Mouse (Mus musculus): ENCODE data around the gene 9130409I23Rik. TPM values are rescaled to one million over a fixed set of nuclear protein-coding genes. Genes with fewer than 3 reads are reported as not detected.

Gene 9130409I23Rik
- polyA plus RNA-seq, 1 experiment from 2014 or later, result not detected

GRCm38 (mm10) chr1:181013446-181013845 lies 37.6 kb upstream of the 9130409I23Rik start:
- Histone ChIP-seq H3K27me3 (peaks cover 13% of the 10 kb centered on the region; the same call in 1 of the 2 replicates), H3K36me3 (no peaks in the 10 kb centered on the region), H3K4me1 (replicated peaks) (peaks cover 13% of the 10 kb centered on the region), H3K9me3 (no peaks in the 10 kb centered on the region), H3K4me2 (no peak overlapping the region), H3K4me3 (replicated peaks) (no peak overlapping the region), H3K27ac (no peak overlapping the region), H3K9ac (replicated peaks) (no peak overlapping the region)
- 80% methylated on average over 6 of the region's 6 CpGs for WGBS
- no peak for ATAC-seq (ENCODE audit: insufficient number of reproducible peaks, insufficient read depth, low FRiP score, low TSS enrichment, low read depth)

- no peak overlapping the region for H3K9ac ChIP-seq (replicated peaks)
- peaks cover 13% of the 10 kb centered on the region for H3K4me1 ChIP-seq (replicated peaks)
- no peaks in the 10 kb centered on the region for H3K9me3 ChIP-seq
- ATAC-seq (ENCODE audit: insufficient number of reproducible peaks, insufficient read depth, low FRiP score, low TSS enrichment, low read depth), result no peak
- no peak overlapping the region for H3K27ac ChIP-seq
- peaks cover 13% of the 10 kb centered on the region; the same call in 1 of the 2 replicates for H3K27me3 ChIP-seq
- no peak overlapping the region for H3K4me3 ChIP-seq (replicated peaks)
- no peaks in the 10 kb centered on the region for H3K36me3 ChIP-seq
- no peak overlapping the region for H3K4me2 ChIP-seq
- WGBS, result 73% methylated on average over 5 of the region's 6 CpGs
Observed at GRCm38 (mm10) chr1:181014731-181015500, 36.1 kb upstream of the 9130409I23Rik start.

- Histone ChIP-seq H3K9me3 (no peaks in the 10 kb centered on the region), H3K4me2 (no peak overlapping the region), H3K36me3 (no peaks in the 10 kb centered on the region), H3K4me1 (replicated peaks) (peaks cover 13% of the 10 kb centered on the region), H3K27ac (no peak overlapping the region), H3K27me3 (peaks cover 13% of the 10 kb centered on the region), H3K9ac (replicated peaks) (no peak overlapping the region), H3K4me3 (replicated peaks) (no peak overlapping the region)
- ATAC-seq (ENCODE audit: insufficient number of reproducible peaks, insufficient read depth, low FRiP score, low TSS enrichment, low read depth), result no peak
Observed at GRCm38 (mm10) chr1:181015558-181015957, 35.5 kb upstream of the 9130409I23Rik start.

- Histone ChIP-seq H3K4me2 (peak overlapping the region; percentile 100), H3K27me3 (peaks cover 13% of the 10 kb centered on the region), H3K27ac (no peak overlapping the region), H3K4me3 (replicated peaks) (0 out of 2 replicates have a peak overlapping the region, but pooled peaks have one; percentile 51), H3K36me3 (no peaks in the 10 kb centered on the region), H3K9me3 (no peaks in the 10 kb centered on the region), H3K9ac (replicated peaks) (no peak overlapping the region), H3K4me1 (replicated peaks) (peaks cover 13% of the 10 kb centered on the region)
- ATAC-seq (ENCODE audit: insufficient number of reproducible peaks, insufficient read depth, low FRiP score, low TSS enrichment, low read depth), result no peak
- 78% methylated on average over 4 of the region's 4 CpGs for WGBS
Observed at GRCm38 (mm10) chr1:181016045-181016444, 35.0 kb upstream of the 9130409I23Rik start.

DNA sequence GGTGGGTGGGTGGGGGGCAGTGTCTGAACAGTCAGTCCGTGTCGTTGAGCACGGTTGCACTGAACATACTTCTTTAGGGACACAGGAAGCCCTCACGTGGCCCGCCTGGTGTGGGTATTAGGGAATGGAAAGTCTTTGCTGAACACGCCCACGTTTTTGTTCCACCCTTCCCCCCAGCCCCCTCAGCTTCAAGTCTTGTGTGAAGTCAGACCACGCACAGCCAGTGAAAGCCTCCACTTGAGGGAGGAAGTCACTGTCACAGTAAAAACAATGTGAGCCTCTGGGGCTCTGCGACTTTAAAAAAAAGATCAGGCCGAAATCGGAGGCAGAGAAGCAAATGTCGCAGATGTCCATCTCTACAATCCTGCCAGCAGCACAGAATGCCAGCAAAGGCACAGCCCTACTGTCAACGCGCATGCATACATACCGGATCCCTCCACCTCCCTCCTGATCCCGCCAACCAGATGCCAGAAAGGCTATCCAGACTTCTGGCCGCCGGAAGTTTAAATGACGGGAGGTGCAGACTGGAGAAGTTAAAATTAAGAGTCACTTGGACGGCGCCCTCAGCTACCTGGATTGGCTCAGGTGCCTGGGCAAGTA lies 34.4 kb upstream of the 9130409I23Rik start:
- Histone ChIP-seq H3K36me3 (no peaks in the 10 kb centered on the region), H3K4me2 (peak overlapping the region; percentile 100), H3K9me3 (no peaks in the 10 kb centered on the region), H3K27me3 (peaks cover 13% of the 10 kb centered on the region), H3K9ac (replicated peaks) (peak overlapping the region; percentile 59), H3K4me1 (replicated peaks) (peaks cover 13% of the 10 kb centered on the region), H3K4me3 (replicated peaks) (peak overlapping the region; percentile 51), H3K27ac (0 out of 2 replicates have a peak overlapping the region, but pooled peaks have one; percentile 53)
- peak; percentile 21; the same call in 1 of the 2 replicates for ATAC-seq (ENCODE audit: insufficient number of reproducible peaks, insufficient read depth, low FRiP score, low TSS enrichment, low read depth)
- 5% methylated on average over 21 of the region's 21 CpGs for WGBS

- peak overlapping the region; percentile 59 for H3K9ac ChIP-seq (replicated peaks)
- no peaks in the 10 kb centered on the region for H3K9me3 ChIP-seq
- peak; percentile 79 for ATAC-seq (ENCODE audit: insufficient number of reproducible peaks, insufficient read depth, low FRiP score, low TSS enrichment, low read depth)
- 0 out of 2 replicates have a peak overlapping the region, but pooled peaks have one; percentile 53 for H3K27ac ChIP-seq
- WGBS, result 2% methylated on average over 22 of the region's 22 CpGs
- H3K4me3 ChIP-seq (replicated peaks), result peak overlapping the region; percentile 51
- H3K27me3 ChIP-seq, result peaks cover 13% of the 10 kb centered on the region
- H3K4me1 ChIP-seq (replicated peaks), result peaks cover 13% of the 10 kb centered on the region
- no peaks in the 10 kb centered on the region for H3K36me3 ChIP-seq
- H3K4me2 ChIP-seq, result peak overlapping the region; percentile 100
Observed at GRCm38 (mm10) chr1:181017212-181017711, 33.8 kb upstream of the 9130409I23Rik start.

- peaks cover 13% of the 10 kb centered on the region for H3K27me3 ChIP-seq
- no peaks in the 10 kb centered on the region for H3K9me3 ChIP-seq
- no peak overlapping the region for H3K4me3 ChIP-seq (replicated peaks)
- WGBS, result 71% methylated on average over 13 of the region's 13 CpGs
- no peak overlapping the region for H3K9ac ChIP-seq (replicated peaks)
- peaks cover 13% of the 10 kb centered on the region for H3K4me1 ChIP-seq (replicated peaks)
- no peak for ATAC-seq (ENCODE audit: insufficient number of reproducible peaks, insufficient read depth, low FRiP score, low TSS enrichment, low read depth)
- 0 out of 2 replicates have a peak overlapping the region, but pooled peaks have one; percentile 100 for H3K4me2 ChIP-seq
- H3K36me3 ChIP-seq, result no peaks in the 10 kb centered on the region
- no peak overlapping the region for H3K27ac ChIP-seq
Observed at GRCm38 (mm10) chr1:181017890-181018420, 33.1 kb upstream of the 9130409I23Rik start.

GRCm38 (mm10) chr1:181020756-181021487 lies 30.1 kb upstream of the 9130409I23Rik start, which contains the start of gene Ephx1:
Gene Ephx1, minus strand, starts transcription at chr1:181020904.
- no peaks in the 10 kb centered on the region for H3K9me3 ChIP-seq
- H3K27ac ChIP-seq, result no peak within 1 kb of the TSS
- peaks cover 8% of the 10 kb centered on the region for H3K27me3 ChIP-seq
- H3K4me1 ChIP-seq (replicated peaks), result peaks cover 13% of the 10 kb centered on the region
- no peaks in the 10 kb centered on the region for H3K36me3 ChIP-seq
- WGBS, result 58% methylated on average over 5 of the region's 5 CpGs
- H3K4me2 ChIP-seq, result no peak within 1 kb of the TSS
- H3K4me3 ChIP-seq (replicated peaks), result no peak within 1 kb of the TSS
- H3K9ac ChIP-seq (replicated peaks), result no peak within 1 kb of the TSS
- no peak for ATAC-seq (ENCODE audit: insufficient number of reproducible peaks, insufficient read depth, low FRiP score, low TSS enrichment, low read depth)

GRCm38 (mm10) chr1:181021488-181021865 lies 29.6 kb upstream of the 9130409I23Rik start:
- H3K4me1 ChIP-seq (replicated peaks), result peaks cover 7% of the 10 kb centered on the region
- no peak overlapping the region for H3K9ac ChIP-seq (replicated peaks)
- H3K4me3 ChIP-seq (replicated peaks), result no peak overlapping the region
- no peak overlapping the region for H3K4me2 ChIP-seq
- H3K9me3 ChIP-seq, result no peaks in the 10 kb centered on the region
- H3K36me3 ChIP-seq, result no peaks in the 10 kb centered on the region
- no peak overlapping the region for H3K27ac ChIP-seq
- no peak for ATAC-seq (ENCODE audit: insufficient number of reproducible peaks, insufficient read depth, low FRiP score, low TSS enrichment, low read depth)
- WGBS, result 69% methylated on average over 7 of the region's 7 CpGs
- peaks cover 5% of the 10 kb centered on the region for H3K27me3 ChIP-seq

GRCm38 (mm10) chr1:181022265-181022664 lies 28.8 kb upstream of the 9130409I23Rik start:
- Histone ChIP-seq H3K4me2 (no peak overlapping the region), H3K36me3 (no peaks in the 10 kb centered on the region), H3K4me3 (replicated peaks) (no peak overlapping the region), H3K27me3 (peaks cover 5% of the 10 kb centered on the region), H3K4me1 (replicated peaks) (0 out of 2 replicates have a peak, but pooled peaks cover 1% of the 10 kb centered on the region), H3K9me3 (no peaks in the 10 kb centered on the region), H3K27ac (no peak overlapping the region), H3K9ac (replicated peaks) (no peak overlapping the region)
- ATAC-seq (ENCODE audit: insufficient number of reproducible peaks, insufficient read depth, low FRiP score, low TSS enrichment, low read depth), result no peak
- 11% methylated on average over 1 of the region's 1 CpGs for WGBS

Measured in limb, embryonic 12.5 days (tissue).